Mouse (Mus musculus): Measurements from ENCODE around the gene Dyrk1b. TPM values are rescaled to one million over a fixed set of nuclear protein-coding genes. Genes with fewer than 3 reads are reported as not detected.
"Not testable (repeated sequence)": the region's sequence is repeated elsewhere in the genome, so short reads cannot be mapped to it uniquely, and the experiment has no call there.

Dyrk1b gene
- polyA plus RNA-seq, 1 experiment from 2014 or later, result 14.1 TPM

- WGBS, result 93% methylated on average over 11 of the region's 13 CpGs
- H3K4me1 ChIP-seq (ENCODE audit: control insufficient read depth, insufficient read depth, low read length); H3K27ac ChIP-seq (replicated peaks; ENCODE audit: low read depth, low read length); H3K9me3 ChIP-seq (replicated peaks; ENCODE audit: control insufficient read depth, low read length); H3K36me3 ChIP-seq (replicated peaks; ENCODE audit: control insufficient read depth, insufficient read depth, low read depth, low read length); ATAC-seq (replicated peaks; ENCODE audit: insufficient number of reproducible peaks, low FRiP score, low TSS enrichment, low read depth); H3K9ac ChIP-seq (replicated peaks; ENCODE audit: low read length); H3K4me2 ChIP-seq (ENCODE audit: low read depth, low read length); H3K4me3 ChIP-seq (ENCODE audit: low read depth, low read length); DNase-seq (ENCODE audit: low spot score); H3K27me3 ChIP-seq (ENCODE audit: control insufficient read depth, insufficient read depth, low read length): not testable (repeated sequence)
These were observed 38.5 kb downstream of the Dyrk1b start for GRCm38 (mm10) chr7:28217811-28218210.

- not testable (repeated sequence) for H3K4me2 ChIP-seq (ENCODE audit: low read depth, low read length)
These were observed 39.9 kb downstream of the Dyrk1b start for GRCm38 (mm10) chr7:28218951-28219740.

GRCm38 (mm10) chr7:28226836-28227235 lies 47.6 kb downstream of the Dyrk1b start:
- DNase-seq (ENCODE audit: low spot score); H3K9ac ChIP-seq (replicated peaks; ENCODE audit: low read length); H3K27ac ChIP-seq (replicated peaks; ENCODE audit: low read depth, low read length); H3K4me3 ChIP-seq (ENCODE audit: low read depth, low read length); H3K4me2 ChIP-seq (ENCODE audit: low read depth, low read length); H3K9me3 ChIP-seq (replicated peaks; ENCODE audit: control insufficient read depth, low read length); H3K27me3 ChIP-seq (ENCODE audit: control insufficient read depth, insufficient read depth, low read length); H3K36me3 ChIP-seq (replicated peaks; ENCODE audit: control insufficient read depth, insufficient read depth, low read depth, low read length); ATAC-seq (replicated peaks; ENCODE audit: insufficient number of reproducible peaks, low FRiP score, low TSS enrichment, low read depth); H3K4me1 ChIP-seq (ENCODE audit: control insufficient read depth, insufficient read depth, low read length): not testable (repeated sequence)
- WGBS, result 86% methylated on average over 4 of the region's 4 CpGs

More at GRCm38 (mm10) chr7:28218951-28219740, 39.9 kb downstream of the Dyrk1b start:
- WGBS, result 89% methylated on average over 20 of the region's 20 CpGs
- H3K9me3 ChIP-seq (replicated peaks; ENCODE audit: control insufficient read depth, low read length); H3K27me3 ChIP-seq (ENCODE audit: control insufficient read depth, insufficient read depth, low read length); ATAC-seq (replicated peaks; ENCODE audit: insufficient number of reproducible peaks, low FRiP score, low TSS enrichment, low read depth); H3K9ac ChIP-seq (replicated peaks; ENCODE audit: low read length); H3K36me3 ChIP-seq (replicated peaks; ENCODE audit: control insufficient read depth, insufficient read depth, low read depth, low read length); H3K27ac ChIP-seq (replicated peaks; ENCODE audit: low read depth, low read length); H3K4me1 ChIP-seq (ENCODE audit: control insufficient read depth, insufficient read depth, low read length); H3K4me3 ChIP-seq (ENCODE audit: low read depth, low read length); DNase-seq (ENCODE audit: low spot score): not testable (repeated sequence)

GRCm38 (mm10) chr7:28227421-28227820 lies 48.2 kb downstream of the Dyrk1b start:
- not testable (repeated sequence) for ATAC-seq (replicated peaks; ENCODE audit: insufficient number of reproducible peaks, low FRiP score, low TSS enrichment, low read depth)

More at GRCm38 (mm10) chr7:28227421-28227820, 48.2 kb downstream of the Dyrk1b start:
- not testable (repeated sequence) for DNase-seq (ENCODE audit: low spot score); H3K9ac ChIP-seq (replicated peaks; ENCODE audit: low read length); H3K4me3 ChIP-seq (ENCODE audit: low read depth, low read length); H3K27me3 ChIP-seq (ENCODE audit: control insufficient read depth, insufficient read depth, low read length); H3K27ac ChIP-seq (replicated peaks; ENCODE audit: low read depth, low read length); H3K4me2 ChIP-seq (ENCODE audit: low read depth, low read length); H3K36me3 ChIP-seq (replicated peaks; ENCODE audit: control insufficient read depth, insufficient read depth, low read depth, low read length); H3K9me3 ChIP-seq (replicated peaks; ENCODE audit: control insufficient read depth, low read length); H3K4me1 ChIP-seq (ENCODE audit: control insufficient read depth, insufficient read depth, low read length)
- WGBS, result 96% methylated on average over 4 of the region's 4 CpGs

Other genes starting within 250 kb of the Dyrk1b start
- gene Zfp780b, start 200.3 kb upstream of the Dyrk1b start, polyA plus RNA-seq (2014; fragmentation: Nextera tagmentation; extraction: Ambion mirVana), result 17.2 and 18.6 TPM in 2 replicates
- gene Zfp850, start 165.4 kb upstream of the Dyrk1b start, polyA plus RNA-seq (2014; fragmentation: Nextera tagmentation; extraction: Ambion mirVana), result 8.8 and 10.6 TPM in 2 replicates
- gene Psmc4, start 129.4 kb upstream of the Dyrk1b start, polyA plus RNA-seq (2014; fragmentation: Nextera tagmentation; extraction: Ambion mirVana), result 412 and 422 TPM in 2 replicates
- gene Fcgbp, start 108.2 kb upstream of the Dyrk1b start, polyA plus RNA-seq (2014; fragmentation: Nextera tagmentation; extraction: Ambion mirVana), result 0.15 and 0.18 TPM in 2 replicates
- gene 9530053A07Rik, start 50.0 kb upstream of the Dyrk1b start, polyA plus RNA-seq (2014; fragmentation: Nextera tagmentation; extraction: Ambion mirVana), result 0.06 TPM in 1 of 2 replicates, not detected in the other
- gene Fbl, start 9.8 kb upstream of the Dyrk1b start, polyA plus RNA-seq (2014; fragmentation: Nextera tagmentation; extraction: Ambion mirVana), result 40.5 and 46.6 TPM in 2 replicates
- 10.4 and 19.9 TPM in 2 replicates for gene Eid2, start 88.4 kb downstream of the Dyrk1b start, polyA plus RNA-seq (2014; fragmentation: Nextera tagmentation; extraction: Ambion mirVana)
- gene Eid2b, start 98.3 kb downstream of the Dyrk1b start, polyA plus RNA-seq (2014; fragmentation: Nextera tagmentation; extraction: Ambion mirVana), result 13.7 and 17.5 TPM in 2 replicates
- gene Selenov, start 111.7 kb downstream of the Dyrk1b start, polyA plus RNA-seq (2014; fragmentation: Nextera tagmentation; extraction: Ambion mirVana), result not detected in 2 replicates
- gene Dll3, start 122.8 kb downstream of the Dyrk1b start, polyA plus RNA-seq (2014; fragmentation: Nextera tagmentation; extraction: Ambion mirVana), result 9.9 and 11.8 TPM in 2 replicates
- 172 and 177 TPM in 2 replicates for gene Timm50, start 132.6 kb downstream of the Dyrk1b start, polyA plus RNA-seq (2014; fragmentation: Nextera tagmentation; extraction: Ambion mirVana)
- gene Supt5, start 159.3 kb downstream of the Dyrk1b start, polyA plus RNA-seq (2014; fragmentation: Nextera tagmentation; extraction: Ambion mirVana), result 72.3 and 73.9 TPM in 2 replicates
- gene Rps16, start 171.2 kb downstream of the Dyrk1b start, polyA plus RNA-seq (2014; fragmentation: Nextera tagmentation; extraction: Ambion mirVana), result 988 and 991 TPM in 2 replicates
- 38.8 and 50.0 TPM in 2 replicates for gene Plekhg2, start 193.1 kb downstream of the Dyrk1b start, polyA plus RNA-seq (2014; fragmentation: Nextera tagmentation; extraction: Ambion mirVana)
- 4.7 and 5.5 TPM in 2 replicates for gene Zfp36, start 200.8 kb downstream of the Dyrk1b start, polyA plus RNA-seq (2014; fragmentation: Nextera tagmentation; extraction: Ambion mirVana)
- gene Med29, start 213.2 kb downstream of the Dyrk1b start, polyA plus RNA-seq (2014; fragmentation: Nextera tagmentation; extraction: Ambion mirVana), result 50.1 and 50.6 TPM in 2 replicates
- gene Paf1, start 213.5 kb downstream of the Dyrk1b start, polyA plus RNA-seq (2014; fragmentation: Nextera tagmentation; extraction: Ambion mirVana), result 80.0 and 81.4 TPM in 2 replicates

All from embryonic facial prominence, embryonic 11.5 days (tissue).